Mouse (Mus musculus) liver (tissue): Measurements from ENCODE around the gene Hormad2.

Source experiments
- DNase-seq: peaks from one replicate; pipeline ENCODE4 v3.0.0-alpha.2; 2020; ENCODE audit warnings: mixed read lengths

Gene Hormad2

GRCm38 (mm10) chr11:4336693-4337283 is 104.1 kb downstream of the Hormad2 start:
- DNase-seq: no peak

- no peak for DNase-seq
These were observed 104.9 kb downstream of the Hormad2 start for GRCm38 (mm10) chr11:4335810-4336692.

DNA sequence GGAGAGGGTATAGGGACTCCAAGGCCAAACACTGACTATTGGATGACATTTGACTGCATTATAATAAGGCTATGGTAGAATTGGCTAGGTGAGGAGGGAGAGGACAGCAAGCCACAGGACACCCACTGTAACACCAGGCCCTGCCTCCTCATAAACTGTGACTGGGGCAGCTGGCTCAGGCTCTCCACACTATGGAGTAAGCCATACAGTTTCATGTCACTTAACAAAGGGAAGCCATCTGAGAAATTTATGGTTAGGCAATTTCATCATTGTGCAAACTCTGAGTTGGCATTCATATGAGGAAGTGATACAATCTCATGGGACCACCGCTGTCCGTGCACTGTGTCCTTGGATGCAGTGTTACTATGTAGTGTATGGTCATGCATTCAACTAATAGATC is 107.9 kb downstream of the Hormad2 start:
- DNase-seq: no peak

DNA sequence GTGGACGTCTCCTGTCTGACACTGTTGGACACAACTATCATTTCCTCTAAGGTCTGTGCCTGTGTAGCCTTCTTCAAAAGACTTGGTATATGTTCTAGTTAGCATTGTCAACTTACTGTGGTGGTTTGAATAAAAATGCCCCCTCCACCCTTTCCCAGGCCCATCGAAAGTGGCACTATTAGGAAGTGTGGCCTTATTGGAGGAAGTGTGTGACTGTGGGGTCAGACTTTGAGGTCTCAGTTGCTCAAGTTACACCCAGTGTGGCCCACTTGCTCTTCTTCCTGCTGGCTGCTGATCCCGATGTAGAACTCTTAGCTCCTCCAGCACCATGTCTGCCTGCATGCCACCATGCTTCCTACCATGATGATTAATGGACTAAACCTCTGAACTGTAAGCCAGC is 112.7 kb downstream of the Hormad2 start:
- no peak for DNase-seq

GRCm38 (mm10) chr11:4323481-4323880 is 117.4 kb downstream of the Hormad2 start:
- no peak for DNase-seq

- no peak for DNase-seq
These were observed 118.0 kb downstream of the Hormad2 start for GRCm38 (mm10) chr11:4322943-4323342.

DNA sequence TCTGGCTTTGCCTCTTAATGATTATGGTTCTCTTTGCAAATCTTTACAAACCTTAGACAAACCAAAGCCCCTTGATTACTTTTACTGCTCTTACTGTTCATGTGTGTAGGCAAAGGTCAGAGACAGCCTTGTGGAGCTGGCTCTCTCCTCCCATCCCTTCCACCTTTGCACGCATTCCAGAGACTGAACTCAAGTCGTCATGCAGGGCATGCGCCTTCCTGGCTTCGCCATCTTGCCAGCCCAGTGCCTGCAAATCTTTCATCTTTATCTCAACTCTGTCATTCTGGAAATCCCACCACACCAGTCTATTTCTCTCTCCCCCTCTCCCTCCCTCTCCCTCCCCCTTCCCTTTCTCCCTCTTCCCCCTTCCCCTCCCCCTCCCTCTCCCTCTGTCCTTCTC is 120.0 kb downstream of the Hormad2 start:
- no peak for DNase-seq

DNA sequence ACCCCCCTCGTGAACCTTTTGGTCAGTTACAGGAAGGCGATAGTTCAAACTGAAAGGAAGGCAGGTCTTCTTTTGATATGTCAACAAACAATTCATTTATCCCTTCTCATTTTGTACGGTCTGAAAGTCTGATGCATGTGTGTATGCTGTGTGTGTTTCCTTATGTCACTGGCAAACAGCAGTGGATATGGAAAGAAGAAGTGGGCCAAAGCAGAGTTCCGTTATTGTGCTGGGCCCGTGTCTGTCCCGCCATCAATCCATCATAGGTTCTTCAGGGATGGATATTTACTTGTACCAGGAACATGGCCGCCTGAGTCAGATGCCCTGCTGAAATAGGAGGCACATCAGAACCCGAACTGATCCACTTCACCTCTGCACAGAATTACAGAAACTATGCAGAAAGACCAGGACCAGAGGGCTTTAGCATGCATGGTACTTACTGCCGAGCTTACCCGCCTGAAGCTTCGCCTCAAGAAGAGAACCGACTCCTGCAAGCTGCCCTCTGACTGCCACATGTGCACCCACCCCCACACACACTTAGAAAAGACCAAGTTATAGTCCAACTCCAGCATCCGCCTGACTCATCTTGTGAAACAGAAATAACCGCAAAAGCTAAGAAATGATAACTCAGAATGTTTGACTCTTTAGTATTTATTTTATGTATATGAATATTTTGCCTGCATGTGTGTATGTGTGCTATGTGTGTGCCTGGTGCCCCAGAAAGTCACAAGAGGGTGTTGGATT is 121.5 kb downstream of the Hormad2 start:
- no peak for DNase-seq

- no peak for DNase-seq
These were observed 122.9 kb downstream of the Hormad2 start for GRCm38 (mm10) chr11:4318011-4318410.

GRCm38 (mm10) chr11:4317287-4317686 is 123.6 kb downstream of the Hormad2 start:
- DNase-seq: no peak

- DNase-seq: no peak
These were observed 128.7 kb downstream of the Hormad2 start for GRCm38 (mm10) chr11:4312180-4312579.

- no peak for DNase-seq
These were observed 130.6 kb downstream of the Hormad2 start for GRCm38 (mm10) chr11:4310324-4310723.

GRCm38 (mm10) chr11:4309613-4310012 is 131.3 kb downstream of the Hormad2 start:
- no peak for DNase-seq

- no peak for DNase-seq
These were observed 132.1 kb downstream of the Hormad2 start for GRCm38 (mm10) chr11:4308514-4309450.

DNA sequence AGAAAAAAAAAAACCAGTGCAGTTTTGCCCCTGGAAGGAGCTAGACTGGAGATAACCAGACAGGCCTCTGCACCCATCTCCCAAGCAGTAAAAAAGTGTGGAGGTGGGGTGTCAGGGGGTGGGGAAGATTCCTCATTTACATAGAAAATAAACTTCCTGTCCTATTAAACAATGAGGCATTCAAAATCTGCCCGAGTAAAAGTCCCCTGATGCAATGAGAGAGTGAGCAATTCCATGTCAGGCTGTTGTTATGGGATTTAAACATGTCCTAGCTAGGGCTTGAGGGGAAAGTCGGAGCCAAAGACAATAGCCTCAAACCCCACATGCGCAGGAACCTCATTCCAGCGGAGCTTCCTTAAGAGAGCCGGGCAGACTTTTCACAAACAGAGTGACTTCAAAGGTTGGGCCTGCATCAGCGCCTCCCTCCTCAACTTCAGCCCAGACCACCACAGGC is 132.8 kb downstream of the Hormad2 start:
- no peak for DNase-seq

DNA sequence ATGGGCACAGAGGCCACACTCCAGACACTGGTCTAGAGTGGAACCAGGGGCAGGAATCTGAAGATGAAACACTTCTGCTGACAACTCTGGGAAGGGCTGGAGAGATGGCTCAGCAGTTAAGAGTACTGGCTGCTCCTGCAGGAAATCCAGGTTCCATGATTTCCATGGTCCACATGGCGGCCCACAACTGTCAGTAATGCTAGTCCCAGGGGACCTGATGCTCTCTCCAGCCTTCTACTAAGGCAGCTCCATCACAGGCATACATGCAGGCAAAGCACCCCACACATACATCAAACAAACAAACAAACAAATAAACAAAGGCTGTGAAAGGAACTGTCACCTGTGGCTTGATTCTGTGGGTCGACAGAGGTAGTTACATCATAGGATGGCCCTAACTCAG is 134.8 kb downstream of the Hormad2 start:
- no peak for DNase-seq

DNA sequence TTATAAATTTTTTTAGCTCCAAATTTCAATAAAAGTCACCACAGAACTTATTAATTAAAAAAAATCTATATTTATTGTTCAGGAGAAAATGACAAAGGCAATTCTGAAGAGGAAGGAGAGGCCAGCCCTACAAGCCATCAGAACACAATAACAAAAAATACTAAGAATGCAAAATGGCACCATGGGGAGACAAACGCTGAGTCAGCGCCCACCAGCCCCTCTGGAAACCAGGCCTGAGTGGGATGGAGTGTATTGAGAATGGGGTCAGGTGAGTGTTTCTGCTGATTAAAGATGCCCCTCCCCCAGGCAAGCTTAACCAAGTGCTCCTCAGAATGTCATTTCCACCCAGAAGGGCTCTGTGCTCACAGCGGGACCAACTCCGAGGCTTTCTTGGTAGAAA is 135.8 kb downstream of the Hormad2 start:
- no peak for DNase-seq

- DNase-seq: no peak
These were observed 136.7 kb downstream of the Hormad2 start for GRCm38 (mm10) chr11:4304203-4304602.

DNA sequence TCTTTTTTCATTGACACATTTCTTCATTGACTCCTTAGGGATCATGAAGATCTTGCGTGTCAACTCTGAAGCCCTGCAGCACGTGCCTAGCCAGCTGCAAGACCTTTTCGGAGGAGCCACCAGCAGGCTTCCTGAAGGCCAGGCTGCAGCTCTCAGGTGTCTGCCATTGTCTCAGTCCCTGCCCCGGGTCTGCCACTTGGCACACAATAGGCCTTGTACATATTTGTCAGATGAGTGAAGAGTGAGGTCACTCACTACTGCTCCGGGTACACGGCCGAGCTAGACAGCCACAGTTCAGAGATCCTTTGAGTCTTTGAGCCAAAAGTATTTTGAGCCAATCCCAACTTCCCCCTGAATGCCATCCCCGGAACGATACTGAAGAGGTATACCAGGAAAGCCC is 137.9 kb downstream of the Hormad2 start:
- no peak for DNase-seq

DNA sequence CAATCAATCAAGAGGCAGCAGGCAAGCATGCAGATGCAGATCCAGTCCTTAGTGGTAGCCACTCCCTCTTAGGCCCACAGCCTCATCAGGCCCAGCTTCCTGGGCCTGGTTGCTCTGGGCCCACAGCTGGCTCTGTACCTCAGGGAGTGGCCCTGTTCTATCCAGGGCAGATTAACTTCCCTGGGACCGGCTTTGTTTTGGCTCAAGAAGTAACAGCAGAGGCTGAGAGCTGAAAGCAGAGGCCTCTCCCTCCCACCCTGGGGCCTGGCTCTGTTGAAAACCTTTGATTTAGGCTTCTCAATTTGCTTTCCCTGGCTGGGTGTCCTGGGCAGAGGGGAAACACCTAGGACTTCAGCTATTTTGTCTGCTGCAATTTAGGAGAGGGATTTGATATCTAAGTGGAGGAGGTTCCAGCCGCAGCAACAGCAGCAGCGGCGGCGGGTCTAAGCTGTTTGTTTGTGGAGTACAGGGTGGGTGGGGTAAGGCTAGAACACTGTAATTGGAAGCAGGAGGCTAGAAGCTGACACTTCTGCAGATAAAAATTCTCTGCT is 138.5 kb downstream of the Hormad2 start:
- DNase-seq: no peak

DNA sequence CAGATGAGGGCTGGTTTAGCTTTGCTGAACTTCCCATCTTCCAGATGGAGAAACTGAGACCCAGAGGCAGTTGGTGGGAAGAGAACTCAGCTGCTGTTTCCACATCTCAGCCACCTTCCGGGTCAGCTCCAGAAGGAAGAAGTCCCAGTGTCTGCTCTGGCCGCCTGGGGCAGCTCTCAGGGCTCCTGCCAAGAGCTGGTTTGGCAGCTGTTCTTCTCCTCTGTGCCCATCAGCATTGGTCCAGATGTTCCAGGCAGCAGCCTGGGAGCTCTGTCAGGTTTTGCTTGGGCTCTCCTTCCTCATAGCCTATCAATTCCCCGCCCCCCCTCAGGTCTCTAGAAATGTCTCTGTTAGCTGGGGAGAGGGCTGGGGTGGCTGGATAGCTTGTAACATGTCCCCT is 140.2 kb downstream of the Hormad2 start:
- DNase-seq: no peak
